Mouse (Mus musculus): ENCODE results near the gene Cnih1. TPM values are rescaled to one million over a fixed set of nuclear protein-coding genes. Genes with fewer than 3 reads are reported as not detected.

Gene Cnih1
- total RNA-seq, 1 experiment = 45.0 TPM

DNA sequence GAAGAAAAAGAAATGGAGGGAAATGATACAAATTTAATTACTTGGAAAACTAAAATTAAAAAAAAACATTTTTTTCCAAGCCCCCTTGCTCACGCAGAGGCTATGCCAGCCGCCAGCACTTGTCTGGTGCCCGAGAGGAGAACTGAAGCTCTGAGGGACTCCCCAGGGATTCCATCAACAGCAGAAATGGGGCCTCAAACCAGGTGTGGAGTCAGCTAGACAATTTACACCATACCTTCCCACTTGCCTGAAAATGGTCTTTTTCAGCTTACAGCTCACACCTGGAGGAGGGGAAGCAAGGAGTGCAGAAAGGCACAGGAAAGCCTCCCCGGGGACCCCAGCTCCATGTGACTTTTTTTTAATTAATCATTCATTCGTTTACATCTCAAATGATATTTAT is 3.0 kb downstream of the Cnih1 start:
- Histone ChIP-seq H3K9ac (ENCODE audit: insufficient read depth, low read depth, low read length, poor library complexity, severe bottlenecking) (no peak overlapping the region), H3K36me3 (ENCODE audit: control insufficient read depth, insufficient read depth, low read length, poor library complexity, severe bottlenecking) (peaks cover 2% of the 10 kb centered on the region; the same call in 1 of the 2 replicates), H3K27ac (ENCODE audit: insufficient read depth, low read depth, low read length, poor library complexity, severe bottlenecking) (no peak overlapping the region), H3K9me3 (ENCODE audit: control insufficient read depth, insufficient read depth, low read depth, low read length) (no peaks in the 10 kb centered on the region), H3K4me1 (ENCODE audit: control insufficient read depth in 2 of 2, insufficient read depth in 2 of 2, low read length in 2 of 2, poor library complexity in 1 of 2) (peaks cover 0 to 6% of the 10 kb centered on the region in 2 experiments; a peak in 2 of 4 replicates), H3K4me3 (ENCODE audit: insufficient read depth in 1 of 2, low read depth in 1 of 2, low read length in 2 of 2, poor library complexity in 1 of 2, severe bottlenecking in 1 of 2) (no peak overlapping the region)
- in situ Hi-C loops (cut with MboI; ENCODE audit: low sequenced_read_pairs in 2 of 2, unreplicated experiment in 2 of 2) = no loop called here
- no peak for DNase-seq (ENCODE audit: low read depth, low spot score)
- TF ChIP-seq ZNF384 (IDR thresholded peaks at IDR 0.05; ENCODE audit: low read depth, low read length) (no peak), MAFK (IDR thresholded peaks at IDR 0.05; ENCODE audit: insufficient read depth, low read depth, low read length) (no peak), CHD2 (IDR thresholded peaks at IDR 0.05; ENCODE audit: low read depth, low read length) (no peak), ZC3H11A (IDR thresholded peaks at IDR 0.05; ENCODE audit: borderline replicate concordance, low read depth, low read length) (no peak), HCFC1 (IDR thresholded peaks at IDR 0.05; ENCODE audit: borderline replicate concordance, insufficient read depth, low read length) (no peak)

GRCm38 (mm10) chr14:46783327-46783926 is 4.8 kb downstream of the Cnih1 start:
- peaks cover 0 to 6% of the 10 kb centered on the region in 2 experiments; a peak in 2 of 4 replicates for H3K4me1 ChIP-seq (ENCODE audit: control insufficient read depth in 2 of 2, insufficient read depth in 2 of 2, low read length in 2 of 2, poor library complexity in 1 of 2)
- no peak overlapping the region for H3K4me3 ChIP-seq (ENCODE audit: insufficient read depth in 1 of 2, low read depth in 1 of 2, low read length in 2 of 2, poor library complexity in 1 of 2, severe bottlenecking in 1 of 2)
- DNase-seq (ENCODE audit: low read depth, low spot score) = no peak
- in situ Hi-C loops (cut with MboI; ENCODE audit: low sequenced_read_pairs in 2 of 2, unreplicated experiment in 2 of 2) = no loop called here
- no peak overlapping the region for H3K27ac ChIP-seq (ENCODE audit: insufficient read depth, low read depth, low read length, poor library complexity, severe bottlenecking)
- no peaks in the 10 kb centered on the region for H3K9me3 ChIP-seq (ENCODE audit: control insufficient read depth, insufficient read depth, low read depth, low read length)
- TF ChIP-seq ZC3H11A (IDR thresholded peaks at IDR 0.05; ENCODE audit: borderline replicate concordance, low read depth, low read length) = no peak
- TF ChIP-seq CHD2 (IDR thresholded peaks at IDR 0.05; ENCODE audit: low read depth, low read length) = no peak
- no peak for TF ChIP-seq ZNF384 (IDR thresholded peaks at IDR 0.05; ENCODE audit: low read depth, low read length)
- TF ChIP-seq MAFK (IDR thresholded peaks at IDR 0.05; ENCODE audit: insufficient read depth, low read depth, low read length) = no peak
- TF ChIP-seq HCFC1 (IDR thresholded peaks at IDR 0.05; ENCODE audit: borderline replicate concordance, insufficient read depth, low read length) = no peak
- peaks cover 10% of the 10 kb centered on the region; the same call in 1 of the 2 replicates for H3K36me3 ChIP-seq (ENCODE audit: control insufficient read depth, insufficient read depth, low read length, poor library complexity, severe bottlenecking)
- H3K9ac ChIP-seq (ENCODE audit: insufficient read depth, low read depth, low read length, poor library complexity, severe bottlenecking) = no peak overlapping the region

GRCm38 (mm10) chr14:46782187-46782828 is 5.9 kb downstream of the Cnih1 start:
- TF ChIP-seq CHD2 (IDR thresholded peaks at IDR 0.05; ENCODE audit: low read depth, low read length) = no peak
- no peak for TF ChIP-seq HCFC1 (IDR thresholded peaks at IDR 0.05; ENCODE audit: borderline replicate concordance, insufficient read depth, low read length)
- no peak for TF ChIP-seq MAFK (IDR thresholded peaks at IDR 0.05; ENCODE audit: insufficient read depth, low read depth, low read length)
- no peak for TF ChIP-seq ZC3H11A (IDR thresholded peaks at IDR 0.05; ENCODE audit: borderline replicate concordance, low read depth, low read length)
- Histone ChIP-seq H3K4me3 (ENCODE audit: insufficient read depth in 1 of 2, low read depth in 1 of 2, low read length in 2 of 2, poor library complexity in 1 of 2, severe bottlenecking in 1 of 2) (no peak overlapping the region), H3K4me1 (ENCODE audit: control insufficient read depth in 2 of 2, insufficient read depth in 2 of 2, low read length in 2 of 2, poor library complexity in 1 of 2) (peaks cover 0 to 6% of the 10 kb centered on the region in 2 experiments; a peak in 2 of 4 replicates), H3K27ac (ENCODE audit: insufficient read depth, low read depth, low read length, poor library complexity, severe bottlenecking) (no peak overlapping the region), H3K9me3 (ENCODE audit: control insufficient read depth, insufficient read depth, low read depth, low read length) (no peaks in the 10 kb centered on the region), H3K9ac (ENCODE audit: insufficient read depth, low read depth, low read length, poor library complexity, severe bottlenecking) (no peak overlapping the region), H3K36me3 (ENCODE audit: control insufficient read depth, insufficient read depth, low read length, poor library complexity, severe bottlenecking) (peaks cover 16% of the 10 kb centered on the region)
- in situ Hi-C loops (cut with MboI; ENCODE audit: low sequenced_read_pairs in 2 of 2, unreplicated experiment in 2 of 2) = no loop called here
- DNase-seq (ENCODE audit: low read depth, low spot score) = no peak

DNA sequence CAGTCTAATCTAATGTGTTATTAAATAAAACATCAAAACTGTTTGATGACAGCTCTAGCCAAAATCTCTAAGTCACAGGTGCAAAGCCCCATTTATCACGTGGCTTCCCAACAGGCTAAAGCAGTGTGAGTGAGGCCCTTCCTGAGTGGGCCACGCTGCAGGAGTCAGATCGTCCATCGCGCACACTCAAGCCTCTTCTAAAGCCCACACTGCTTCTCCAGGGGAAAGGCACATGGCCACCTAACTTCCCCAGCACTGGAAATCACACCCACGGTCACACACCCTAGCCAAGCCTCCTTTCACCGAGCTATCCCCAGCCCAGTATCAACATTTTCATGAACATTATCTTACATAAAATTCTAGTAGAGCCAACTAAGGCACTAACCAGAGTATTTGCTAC is 7.1 kb downstream of the Cnih1 start:
- in situ Hi-C loops (cut with MboI; ENCODE audit: low sequenced_read_pairs in 2 of 2, unreplicated experiment in 2 of 2) = no loop called here
- no peaks in the 10 kb centered on the region for H3K9me3 ChIP-seq (ENCODE audit: control insufficient read depth, insufficient read depth, low read depth, low read length)
- H3K27ac ChIP-seq (ENCODE audit: insufficient read depth, low read depth, low read length, poor library complexity, severe bottlenecking) = no peak overlapping the region
- TF ChIP-seq HCFC1 (IDR thresholded peaks at IDR 0.05; ENCODE audit: borderline replicate concordance, insufficient read depth, low read length) (no peak), ZNF384 (IDR thresholded peaks at IDR 0.05; ENCODE audit: low read depth, low read length) (no peak), CHD2 (IDR thresholded peaks at IDR 0.05; ENCODE audit: low read depth, low read length) (no peak), MAFK (IDR thresholded peaks at IDR 0.05; ENCODE audit: insufficient read depth, low read depth, low read length) (no peak), ZC3H11A (IDR thresholded peaks at IDR 0.05; ENCODE audit: borderline replicate concordance, low read depth, low read length) (no peak)
- no peak overlapping the region for H3K4me3 ChIP-seq (ENCODE audit: insufficient read depth in 1 of 2, low read depth in 1 of 2, low read length in 2 of 2, poor library complexity in 1 of 2, severe bottlenecking in 1 of 2)
- peaks cover 0 to 5% of the 10 kb centered on the region in 2 experiments; a peak in 2 of 4 replicates for H3K4me1 ChIP-seq (ENCODE audit: control insufficient read depth in 2 of 2, insufficient read depth in 2 of 2, low read length in 2 of 2, poor library complexity in 1 of 2)
- H3K9ac ChIP-seq (ENCODE audit: insufficient read depth, low read depth, low read length, poor library complexity, severe bottlenecking) = no peak overlapping the region
- peaks cover 23% of the 10 kb centered on the region for H3K36me3 ChIP-seq (ENCODE audit: control insufficient read depth, insufficient read depth, low read length, poor library complexity, severe bottlenecking)
- DNase-seq (ENCODE audit: low read depth, low spot score) = no peak

Data from ES-E14 (cell line).